Mouse (Mus musculus) E14TG2a.4 (cell line): Measurements from ENCODE around the gene Tnk2.

Experiments used
- CTCF ChIP-seq: conservative IDR thresholded peaks from 2 replicates; pipeline ENCODE4 v1.5.1; 2014; ENCODE audit warnings: low read length
- NANOG ChIP-seq: IDR thresholded peaks from 2 replicates; pipeline ENCODE4 v1.6.1; 2014; ENCODE audit warnings: borderline replicate concordance, low read length, mixed read lengths
- POU5F1 ChIP-seq: IDR thresholded peaks from 2 replicates; pipeline ENCODE4 v1.6.1; 2014; ENCODE audit warnings: low read length, borderline replicate concordance

DNA sequence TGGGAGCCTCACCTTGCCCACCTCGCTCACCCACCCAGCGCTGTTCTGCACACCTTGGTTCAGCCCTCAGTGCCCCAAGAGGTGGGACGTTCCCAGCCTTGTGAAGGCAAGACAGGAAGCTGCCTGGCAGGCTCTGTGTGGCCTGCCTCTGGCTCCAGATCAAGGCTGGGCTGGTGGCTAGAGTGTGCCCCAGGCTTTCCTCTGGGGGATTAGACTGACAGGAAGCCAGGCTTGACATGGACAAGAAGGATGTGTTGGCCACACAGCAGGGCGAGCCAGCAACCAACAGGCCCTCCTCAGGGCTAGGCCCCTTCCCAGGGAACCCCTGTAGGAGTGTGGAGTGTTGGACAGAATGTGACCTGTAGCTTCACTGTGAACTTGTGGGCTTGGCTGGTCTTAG, 39.2 kb downstream of the Tnk2 start:
- TF ChIP-seq CTCF (no peak), POU5F1 (no peak), NANOG (no peak)
